Comparison of ENCODE assay signal across 8 mouse cellular contexts in the genomic region with DNA sequence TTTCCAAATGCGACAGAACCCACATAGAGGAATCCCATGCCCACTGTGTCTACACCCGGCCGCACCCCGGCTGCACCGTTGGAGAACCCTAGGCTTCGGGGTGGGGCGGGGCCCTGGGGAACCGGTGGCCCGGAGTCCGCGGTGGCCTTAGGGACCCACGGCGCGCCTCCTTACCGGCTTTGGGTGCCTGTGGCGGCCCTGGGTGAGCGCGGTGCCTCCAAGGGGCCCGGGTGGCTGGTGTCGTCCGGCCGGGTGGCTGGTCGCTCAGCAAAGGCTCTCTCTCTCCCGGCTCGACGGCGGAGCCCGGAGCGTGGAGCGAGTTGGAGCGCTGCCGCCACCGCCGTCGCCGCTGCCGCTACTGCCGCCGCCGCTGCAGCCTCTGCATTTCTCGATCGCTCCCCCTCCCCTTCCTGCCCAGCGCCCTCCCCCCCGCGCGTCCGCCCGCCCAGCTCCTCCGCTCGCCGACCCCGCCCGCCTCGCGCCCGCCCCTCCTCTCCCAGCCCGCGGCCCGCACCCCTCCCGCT. TPM values are rescaled to one million over a fixed set of nuclear protein-coding genes. Genes with fewer than 3 reads are reported as not detected.
DNase-seq lines count a peak whose midpoint lies in the region; ATAC-seq and TF ChIP-seq lines count a peak whose summit lies in the region.

A gene (minus strand): TSS at position 387 of the 524 bp plus-strand sequence.

- peak; percentile 60 for ATAC-seq in forebrain, embryonic 11.5 days (replicated peaks; ENCODE audit: low FRiP score)
- peak; percentile 72 for ATAC-seq in lung, embryonic 16.5 days (ENCODE audit: low read depth)

- H3K4me2 ChIP-seq in forebrain, embryonic 11.5 days (ENCODE audit: low read depth, low read length, severe bottlenecking), result peak within 1 kb of the TSS; percentile 64
- peak within 1 kb of the TSS; percentile 81 for H3K4me2 ChIP-seq in lung, embryonic 16.5 days (ENCODE audit: low read depth, low read length)

- DNase-seq in B cell, adult 2 months, result peak; percentile 37 to 43
- DNase-seq in adrenal gland, postnatal 14 days, result peak; percentile 62
- peak; percentile 96 for DNase-seq in forebrain, embryonic 11.5 days (ENCODE audit: low spot score)
- peak; percentile 46 to 56 for DNase-seq in heart, postnatal 10 days
- peak; percentile 56 to 75 for DNase-seq in layer of hippocampus, adult 2 months (ENCODE audit: low spot score in 2 of 2)
- DNase-seq in ovary, postnatal 14 days (ENCODE audit: low spot score), result peak; percentile 19
- DNase-seq in thymus, postnatal 4 days, result peak; percentile 89

- H3K36me3 ChIP-seq in forebrain, embryonic 11.5 days (ENCODE audit: control insufficient read depth, insufficient read depth, low read length), result no peaks in the 10 kb centered on the region
- H3K36me3 ChIP-seq in lung, embryonic 16.5 days (ENCODE audit: control insufficient read depth, insufficient read depth, low read length), result no peaks in the 10 kb centered on the region

- peak within 1 kb of the TSS; percentile 98 for H3K4me3 ChIP-seq in forebrain, embryonic 11.5 days (ENCODE audit: low read depth, low read length)
- H3K4me3 ChIP-seq in layer of hippocampus, adult 2 months, result peak within 1 kb of the TSS; percentile 91
- H3K4me3 ChIP-seq in lung, embryonic 16.5 days (ENCODE audit: low read length), result peak within 1 kb of the TSS; percentile 77

- H3K4me1 ChIP-seq in forebrain, embryonic 11.5 days (replicated peaks; ENCODE audit: control insufficient read depth, insufficient read depth, low read length), result peaks cover 3% of the 10 kb centered on the region; the same call in 1 of the 2 replicates
- peaks cover 11% of the 10 kb centered on the region for H3K4me1 ChIP-seq in lung, embryonic 16.5 days (replicated peaks; ENCODE audit: control insufficient read depth, insufficient read depth, low read length)

- WGBS in forebrain, embryonic 11.5 days, result 0% methylated on average over 22 of the region's 60 CpGs
- WGBS in lung, embryonic 16.5 days, result under 1% methylated on average over 25 of the region's 60 CpGs

- no peaks in the 10 kb centered on the region for H3K9me3 ChIP-seq in forebrain, embryonic 11.5 days (ENCODE audit: control insufficient read depth, low read length)
- no peaks in the 10 kb centered on the region for H3K9me3 ChIP-seq in lung, embryonic 16.5 days (ENCODE audit: control insufficient read depth, low read length)

- intact Hi-C loops in heart, postnatal 10 days (cut with DNase I), result loop anchor here (5.0 kb wide), 1 partner anchor 366 kb away; no protein-coding TSS in a partner anchor

- H3K27ac ChIP-seq in forebrain, embryonic 11.5 days (ENCODE audit: low read depth, low read length), result peak within 1 kb of the TSS; percentile 98
- H3K27ac ChIP-seq in layer of hippocampus, adult 2 months, result peak within 1 kb of the TSS; percentile 99
- peak within 1 kb of the TSS; percentile 76 for H3K27ac ChIP-seq in lung, embryonic 16.5 days (ENCODE audit: low read length)

- no peak for TF ChIP-seq CTCF in layer of hippocampus, adult 2 months (conservative IDR thresholded peaks at IDR 0.05)

- no peaks in the 10 kb centered on the region for H3K27me3 ChIP-seq in forebrain, embryonic 11.5 days (ENCODE audit: control insufficient read depth, insufficient read depth, low read length)
- no peaks in the 10 kb centered on the region for H3K27me3 ChIP-seq in lung, embryonic 16.5 days (ENCODE audit: control insufficient read depth, insufficient read depth, low read depth, low read length)

- H3K9ac ChIP-seq in forebrain, embryonic 11.5 days (ENCODE audit: low read length), result peak within 1 kb of the TSS; percentile 99
- peak within 1 kb of the TSS; percentile 82 for H3K9ac ChIP-seq in lung, embryonic 16.5 days (ENCODE audit: low read length)

RNA-seq across cellular contexts. Expression of the gene that starts here (rescaled TPM):
- 10.4 and 16.7 TPM in 2 replicates for total RNA-seq in adrenal gland, postnatal 14 days (2021)
- 139 and 181 TPM in 2 replicates for polyA plus RNA-seq in forebrain, embryonic 11.5 days (2014; fragmentation: Nextera tagmentation; extraction: Ambion mirVana)
- total RNA-seq in heart, postnatal 10 days (2021), result 1 to 10 TPM; 6.7 to 8.4 TPM
- total RNA-seq in layer of hippocampus, adult 2 months (2021), result 100 to 1,000 TPM; 576 to 634 TPM
- 9.3 and 13.0 TPM in 2 replicates for polyA plus RNA-seq in lung, embryonic 16.5 days (2015; fragmentation: Nextera tagmentation; extraction: Ambion mirVana)

Comparison
In these comparisons a context has a peak if more than half of its experiments do, and no peak if none do; other contexts are left out.
1. Peak in every context shown above with its lines: DNase-seq, ATAC-seq, H3K4me3 ChIP-seq and H3K27ac ChIP-seq.
2. RNA of the gene that starts here (total RNA-seq): 576 to 634 TPM in layer of hippocampus, adult 2 months; 10.4 to 16.7 TPM in adrenal gland, postnatal 14 days and 6.7 to 8.4 TPM in heart, postnatal 10 days; every median in the first group is over 10 times any median in the second.
3. DNase-seq: peak in every context shown above with its lines; median percentile 96 in forebrain, embryonic 11.5 days; 89 in thymus, postnatal 4 days; 66 in layer of hippocampus, adult 2 months; 62 in adrenal gland, postnatal 14 days; 51 in heart, postnatal 10 days; 40 in B cell, adult 2 months; 19 in ovary, postnatal 14 days.